In genomic region chr6:124918890-124919627, GRCm38 (mm10) we compare ENCODE assay signal across 8 mouse cellular contexts. TPM values are rescaled to one million over a fixed set of nuclear protein-coding genes. Genes with fewer than 3 reads are reported as not detected.
DNase-seq lines count a peak whose midpoint lies in the region; ATAC-seq and TF ChIP-seq lines count a peak whose summit lies in the region.

No protein-coding gene starts in this region.

- peak overlapping the region; percentile 95 for H3K4me3 ChIP-seq in lung, embryonic 15.5 days
- H3K4me3 ChIP-seq in forebrain, embryonic 13.5 days = peak overlapping the region; percentile 96
- H3K4me3 ChIP-seq in limb, embryonic 11.5 days (ENCODE audit: low read depth, low read length) = peak overlapping the region; percentile 78; the same call in 1 of the 2 replicates
- peak overlapping the region; percentile 56 for H3K4me3 ChIP-seq in olfactory bulb, adult 2 months (ENCODE audit: insufficient read depth, low read depth, low read length)

- TF ChIP-seq POLR2A in olfactory bulb, adult 2 months (IDR thresholded peaks at IDR 0.05; ENCODE audit: insufficient read depth, low read depth, low read length) = no peak

- H3K27ac ChIP-seq in lung, embryonic 15.5 days = peak overlapping the region; percentile 100
- peak overlapping the region; percentile 100 for H3K27ac ChIP-seq in forebrain, embryonic 13.5 days
- H3K27ac ChIP-seq in limb, embryonic 11.5 days (replicated peaks; ENCODE audit: low read depth, low read length) = peak overlapping the region; percentile 99
- peak overlapping the region; percentile 100 for H3K27ac ChIP-seq in olfactory bulb, adult 2 months (ENCODE audit: insufficient read depth, low read depth, low read length)

- H3K4me1 ChIP-seq in lung, embryonic 15.5 days = peaks cover 59% of the 10 kb centered on the region
- H3K4me1 ChIP-seq in forebrain, embryonic 13.5 days = peaks cover 60% of the 10 kb centered on the region
- H3K4me1 ChIP-seq in limb, embryonic 11.5 days (ENCODE audit: control insufficient read depth, insufficient read depth, low read length) = peaks cover 39% of the 10 kb centered on the region
- H3K4me1 ChIP-seq in olfactory bulb, adult 2 months (ENCODE audit: control insufficient read depth, insufficient read depth, low read length) = peaks cover 40% of the 10 kb centered on the region

- intact Hi-C loops in left cerebral cortex, postnatal 4 days (cut with DNase I) = no loop called here

- WGBS in lung, embryonic 15.5 days = 19% methylated on average over 13 of the region's 14 CpGs
- WGBS in forebrain, embryonic 13.5 days = 16% methylated on average over 13 of the region's 14 CpGs
- WGBS in limb, embryonic 11.5 days = 20% methylated on average over 14 of the region's 14 CpGs
- 9% methylated on average over 14 of the region's 14 CpGs for WGBS in olfactory bulb, adult 2 months

- H3K9ac ChIP-seq in lung, embryonic 15.5 days = no peak overlapping the region
- peak overlapping the region; percentile 100 for H3K9ac ChIP-seq in forebrain, embryonic 13.5 days
- no peak overlapping the region for H3K9ac ChIP-seq in limb, embryonic 11.5 days (ENCODE audit: low read length)

- H3K27me3 ChIP-seq in lung, embryonic 15.5 days = no peaks in the 10 kb centered on the region
- H3K27me3 ChIP-seq in forebrain, embryonic 13.5 days = no peaks in the 10 kb centered on the region
- H3K27me3 ChIP-seq in limb, embryonic 11.5 days (ENCODE audit: control insufficient read depth, insufficient read depth, low read length) = no peaks in the 10 kb centered on the region

- peak overlapping the region; percentile 86 for H3K4me2 ChIP-seq in lung, embryonic 15.5 days
- H3K4me2 ChIP-seq in forebrain, embryonic 13.5 days = peak overlapping the region; percentile 100
- H3K4me2 ChIP-seq in limb, embryonic 11.5 days (ENCODE audit: low read depth, severe bottlenecking) = peak overlapping the region; percentile 98; the same call in 1 of the 2 replicates

- H3K36me3 ChIP-seq in lung, embryonic 15.5 days = peaks cover 10% of the 10 kb centered on the region
- peaks cover 10% of the 10 kb centered on the region for H3K36me3 ChIP-seq in forebrain, embryonic 13.5 days (ENCODE audit: poor library complexity, severe bottlenecking)
- H3K36me3 ChIP-seq in limb, embryonic 11.5 days (ENCODE audit: control insufficient read depth, insufficient read depth, low read length) = peaks cover 6% of the 10 kb centered on the region

- no peak for ATAC-seq in lung, embryonic 15.5 days (ENCODE audit: borderline replicate concordance, extremely low read depth, low FRiP score, low TSS enrichment)
- ATAC-seq in forebrain, embryonic 13.5 days = no peak
- no peak for ATAC-seq in limb, embryonic 11.5 days (ENCODE audit: insufficient number of reproducible peaks, low FRiP score, low TSS enrichment, low read depth)

- H3K9me3 ChIP-seq in lung, embryonic 15.5 days = no peaks in the 10 kb centered on the region
- no peaks in the 10 kb centered on the region for H3K9me3 ChIP-seq in forebrain, embryonic 13.5 days (replicated peaks)
- H3K9me3 ChIP-seq in limb, embryonic 11.5 days (ENCODE audit: control insufficient read depth, low read length) = no peaks in the 10 kb centered on the region

- TF ChIP-seq CTCF in olfactory bulb, adult 2 months (IDR thresholded peaks at IDR 0.05; ENCODE audit: insufficient read depth, low read depth, low read length) = no peak

- no peak for DNase-seq in lung, postnatal 4 days
- no peak for DNase-seq in limb, embryonic 11.5 days (ENCODE audit: low spot score)
- no peak for DNase-seq in left cerebral cortex, postnatal 4 days
- DNase-seq in right cerebral cortex, postnatal 10 days (ENCODE audit: low spot score in 2 of 2) = no peak
- DNase-seq in layer of hippocampus, adult 8-10 months (ENCODE audit: low spot score in 2 of 2) = no peak

RNA-seq across cellular contexts. Expression of gene Ptms, which starts 0.8 kb away (rescaled TPM):
- 454 and 458 TPM in 2 replicates for polyA plus RNA-seq in lung, embryonic 15.5 days (2015; fragmentation: Nextera tagmentation; extraction: Ambion mirVana)
- polyA plus RNA-seq in forebrain, embryonic 13.5 days (2015; fragmentation: Nextera tagmentation; extraction: Ambion mirVana) = 588 and 626 TPM in 2 replicates
- polyA plus RNA-seq in limb, embryonic 11.5 days (2014; fragmentation: Nextera tagmentation; extraction: Ambion mirVana) = 221 and 223 TPM in 2 replicates
- polyA plus RNA-seq in olfactory bulb, adult 2 months (2012; ENCODE audit: insufficient read depth, insufficient read length, low replicate concordance, missing spikeins) = not detected in 2 replicates
- 1,000 to 10,000 TPM; 1,603 to 1,633 TPM for total RNA-seq in left cerebral cortex, postnatal 4 days (2021)
- total RNA-seq in layer of hippocampus, adult 8-10 months (2022) = 100 to 1,000 TPM; 881 to 936 (median 911) TPM

RNA-seq across cellular contexts. Expression of gene Lag3, which starts 7.6 kb away (rescaled TPM):
- polyA plus RNA-seq in lung, embryonic 15.5 days (2015; fragmentation: Nextera tagmentation; extraction: Ambion mirVana) = 2.3 TPM in 2 replicates
- polyA plus RNA-seq in forebrain, embryonic 13.5 days (2015; fragmentation: Nextera tagmentation; extraction: Ambion mirVana) = 1.3 and 1.9 TPM in 2 replicates
- polyA plus RNA-seq in limb, embryonic 11.5 days (2014; fragmentation: Nextera tagmentation; extraction: Ambion mirVana) = 0.88 and 1.4 TPM in 2 replicates
- polyA plus RNA-seq in olfactory bulb, adult 2 months (2012; ENCODE audit: insufficient read depth, insufficient read length, low replicate concordance, missing spikeins) = not detected in 2 replicates
- total RNA-seq in left cerebral cortex, postnatal 4 days (2021) = 1 to 10 TPM; 1.7 to 2.3 TPM
- 10 to 100 TPM in 2 of 4 experiments, 1 to 10 TPM in 2; 1.6 to 15.6 (median 8.5) TPM for total RNA-seq in layer of hippocampus, adult 8-10 months (2022)

RNA-seq across cellular contexts. Expression of gene Mlf2, which starts 12.1 kb away (rescaled TPM):
- 378 and 389 TPM in 2 replicates for polyA plus RNA-seq in lung, embryonic 15.5 days (2015; fragmentation: Nextera tagmentation; extraction: Ambion mirVana)
- 398 and 409 TPM in 2 replicates for polyA plus RNA-seq in forebrain, embryonic 13.5 days (2015; fragmentation: Nextera tagmentation; extraction: Ambion mirVana)
- 406 and 414 TPM in 2 replicates for polyA plus RNA-seq in limb, embryonic 11.5 days (2014; fragmentation: Nextera tagmentation; extraction: Ambion mirVana)
- not detected in 2 replicates for polyA plus RNA-seq in olfactory bulb, adult 2 months (2012; ENCODE audit: insufficient read depth, insufficient read length, low replicate concordance, missing spikeins)
- 100 to 1,000 TPM; 467 to 469 TPM for total RNA-seq in left cerebral cortex, postnatal 4 days (2021)
- 100 to 1,000 TPM; 564 to 596 (median 590) TPM for total RNA-seq in layer of hippocampus, adult 8-10 months (2022)

RNA-seq across cellular contexts. Expression of gene Cd4, which starts 31.0 kb away (rescaled TPM):
- 0.08 and 0.26 TPM in 2 replicates for polyA plus RNA-seq in lung, embryonic 15.5 days (2015; fragmentation: Nextera tagmentation; extraction: Ambion mirVana)
- 0.08 TPM in 2 replicates for polyA plus RNA-seq in forebrain, embryonic 13.5 days (2015; fragmentation: Nextera tagmentation; extraction: Ambion mirVana)
- polyA plus RNA-seq in limb, embryonic 11.5 days (2014; fragmentation: Nextera tagmentation; extraction: Ambion mirVana) = 0.06 TPM in 1 of 2 replicates, not detected in the other
- polyA plus RNA-seq in olfactory bulb, adult 2 months (2012; ENCODE audit: insufficient read depth, insufficient read length, low replicate concordance, missing spikeins) = 395 and 682 TPM in 2 replicates
- 1 to 10 TPM in 1 of 2 experiments, under 1 TPM in 1; 0.52 to 1.2 TPM for total RNA-seq in left cerebral cortex, postnatal 4 days (2021)
- total RNA-seq in layer of hippocampus, adult 8-10 months (2022) = under 1 TPM in 2 of 4 experiments, not detected in 2; 0.12 to 0.38 TPM

RNA-seq across cellular contexts. Expression of gene Cops7a, which starts 46.3 kb away (rescaled TPM):
- polyA plus RNA-seq in lung, embryonic 15.5 days (2015; fragmentation: Nextera tagmentation; extraction: Ambion mirVana) = 142 and 151 TPM in 2 replicates
- polyA plus RNA-seq in forebrain, embryonic 13.5 days (2015; fragmentation: Nextera tagmentation; extraction: Ambion mirVana) = 89.0 and 99.3 TPM in 2 replicates
- 126 and 129 TPM in 2 replicates for polyA plus RNA-seq in limb, embryonic 11.5 days (2014; fragmentation: Nextera tagmentation; extraction: Ambion mirVana)
- polyA plus RNA-seq in olfactory bulb, adult 2 months (2012; ENCODE audit: insufficient read depth, insufficient read length, low replicate concordance, missing spikeins) = 255 TPM in 1 of 2 replicates, not detected in the other
- total RNA-seq in left cerebral cortex, postnatal 4 days (2021) = 10 to 100 TPM; 67.8 to 72.6 TPM
- total RNA-seq in layer of hippocampus, adult 8-10 months (2022) = 100 to 1,000 TPM; 129 to 152 (median 145) TPM
